Mouse (Mus musculus): ENCODE measurements at regions not wholly inside any gene's neighbourhood (a gene's known extent, or its start where the extent isn't known, plus 50 kb on each side); places are given as distances from the start of the nearest gene placed in this dataset.

DNA sequence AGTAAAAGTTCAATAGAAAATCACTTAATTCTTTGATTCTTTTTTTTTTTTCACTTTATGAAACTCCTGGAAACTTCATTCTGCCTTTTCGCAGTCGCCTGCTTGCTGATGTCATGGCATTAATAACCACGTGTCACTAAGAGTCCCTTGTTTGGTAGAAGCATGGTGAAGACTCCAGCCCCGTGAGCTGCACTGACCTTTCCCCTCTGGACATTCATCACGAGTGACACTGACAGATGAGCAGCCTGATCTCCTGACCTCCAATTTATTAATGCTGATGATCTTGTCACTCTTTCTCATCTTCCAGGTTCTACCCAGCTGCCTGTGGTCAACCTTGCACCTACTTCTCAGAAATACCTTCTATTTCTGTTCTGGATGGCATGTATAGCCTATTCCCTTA lies 867.1 kb upstream of the Slit2 start:
- DNase-seq: no peak

- DNase-seq: no peak
Observed at GRCm38 (mm10) chr5:47095703-47096102, 887.2 kb upstream of the Slit2 start.

- DNase-seq: peak in 1 of 2 experiments; percentile 38
Observed at GRCm38 (mm10) chr5:47052942-47053341, 930.0 kb upstream of the Slit2 start.

DNA sequence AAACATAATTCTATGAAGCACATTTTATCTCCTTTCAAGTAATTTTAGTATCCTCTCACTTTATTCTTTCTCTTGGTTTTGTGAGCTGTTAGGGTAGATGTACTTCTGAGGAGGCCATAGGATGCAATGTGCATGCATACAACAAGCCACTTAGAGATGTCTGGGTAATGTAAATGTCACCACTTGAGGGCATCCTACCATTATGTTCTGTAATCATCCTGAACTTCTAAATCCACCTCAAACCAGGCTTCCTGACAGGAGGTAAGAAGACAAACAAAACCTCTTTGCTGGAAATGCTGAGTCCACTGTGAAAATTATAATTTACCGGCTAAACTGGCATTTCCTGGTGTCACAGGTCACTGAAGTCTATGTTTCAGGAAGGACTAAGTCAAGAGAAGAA lies 946.2 kb upstream of the Slit2 start:
- no peak for DNase-seq

GRCm38 (mm10) chr5:47034021-47034420 lies 948.9 kb upstream of the Slit2 start:
- no peak for DNase-seq

DNA sequence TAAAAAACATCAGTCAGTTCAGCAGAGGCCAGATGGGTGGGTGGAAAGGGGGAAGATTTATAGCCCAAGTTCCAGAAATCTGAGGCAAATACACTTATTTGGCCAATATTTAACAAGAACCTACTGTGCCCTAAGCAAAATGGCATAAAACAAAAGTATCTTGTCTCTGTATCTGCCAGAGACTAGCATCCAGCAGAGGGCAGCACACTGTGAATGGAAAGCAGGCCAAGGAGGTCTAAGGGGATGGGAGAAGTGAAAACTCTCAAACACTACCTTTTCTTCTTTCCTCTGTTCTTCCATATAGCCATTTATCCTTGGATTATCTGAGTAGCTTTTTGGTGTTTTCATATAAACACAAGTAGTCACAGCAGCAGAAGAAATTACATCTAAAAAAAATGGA lies 968.6 kb upstream of the Slit2 start:
- peak in 1 of 2 experiments; percentile 47 for DNase-seq

DNA sequence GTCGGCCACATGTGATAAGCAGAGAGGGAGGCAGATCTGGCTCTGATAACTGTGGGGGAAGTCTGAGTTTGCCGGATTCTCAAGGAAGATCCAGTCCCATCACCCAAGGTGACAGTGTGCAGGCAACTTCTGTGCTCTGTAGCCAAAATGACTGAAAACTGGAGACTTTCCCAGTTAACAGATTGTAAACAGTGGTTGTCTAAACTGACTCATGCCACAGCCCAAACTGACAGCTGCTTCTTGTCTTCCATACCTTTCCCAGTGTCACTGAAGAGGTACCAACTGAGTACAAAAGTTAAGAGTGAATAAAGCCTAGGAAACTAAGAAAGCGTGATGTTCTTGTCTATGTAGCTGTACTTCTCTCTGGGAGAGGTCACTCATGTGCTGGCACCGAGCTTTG lies 990.4 kb upstream of the Slit2 start:
- DNase-seq: peak in 1 of 2 experiments; percentile 20

- no peak for DNase-seq
Observed at GRCm38 (mm10) chr5:46986519-46986918, 996.4 kb upstream of the Slit2 start.

- no peak for DNase-seq
Observed at GRCm38 (mm10) chr5:46980326-46980725, 1002.6 kb upstream of the Slit2 start.

- no peak for DNase-seq
Observed at GRCm38 (mm10) chr5:46968870-46969436, 1014.0 kb upstream of the Slit2 start.

DNA sequence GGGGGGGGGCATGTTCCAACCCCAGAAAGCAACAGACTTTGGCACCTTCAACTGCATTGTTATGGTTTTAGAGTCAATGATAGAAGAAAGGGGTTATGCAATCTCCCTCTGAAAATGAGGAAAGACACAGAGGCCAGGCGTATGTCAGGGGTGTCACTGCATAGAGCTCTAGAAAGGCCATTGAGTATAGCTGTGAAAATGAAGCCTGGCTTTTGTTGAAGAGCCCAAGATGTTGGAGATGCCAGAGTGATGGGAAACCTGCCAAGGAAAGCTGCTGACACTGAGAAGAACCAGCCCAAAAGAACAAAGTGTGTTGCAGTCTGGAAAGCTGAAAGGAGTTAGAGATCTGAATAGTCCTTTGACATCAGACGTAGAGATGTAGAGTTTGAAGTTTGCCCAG lies 1022.2 kb upstream of the Slit2 start:
- DNase-seq: peak; percentile 41 to 70

DNA sequence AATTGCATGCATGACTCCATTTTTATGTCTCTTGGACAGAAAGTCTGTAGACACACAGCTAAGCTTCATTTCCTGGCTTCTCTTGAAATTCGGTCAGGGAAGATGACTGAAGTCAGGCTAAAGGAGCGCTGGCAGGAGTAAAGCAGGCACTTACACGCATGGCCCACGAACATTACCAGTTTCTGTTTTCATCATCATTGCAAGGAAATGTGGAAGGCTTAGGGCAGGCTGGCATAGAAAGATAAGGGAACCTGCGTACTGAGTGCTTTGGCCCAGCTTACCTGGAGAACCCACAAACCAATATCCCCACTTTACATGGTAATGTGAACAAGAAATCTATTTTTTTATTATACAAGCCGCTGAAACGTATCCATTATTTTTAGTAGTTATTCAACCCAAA lies 1056.6 kb upstream of the Slit2 start:
- DNase-seq: no peak

DNA sequence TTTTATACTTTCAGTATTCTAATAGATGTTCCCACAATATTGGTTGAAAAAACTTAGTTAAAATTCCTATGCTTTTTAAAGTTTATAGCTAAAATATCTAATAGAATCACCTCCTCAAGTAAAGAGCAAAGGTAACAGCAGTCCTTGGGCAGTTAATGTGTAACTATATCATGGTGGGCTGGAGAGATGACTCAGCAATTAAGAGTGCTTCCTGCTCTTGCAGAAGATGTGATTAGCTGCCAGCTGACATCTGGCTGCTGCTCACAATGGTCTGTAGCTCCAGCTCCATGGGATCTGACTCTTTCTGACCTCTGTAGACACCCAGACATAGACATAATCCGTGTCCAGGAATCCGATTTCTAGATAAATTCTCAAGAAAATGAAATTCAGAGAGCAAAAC lies 1044.5 kb upstream of the Lcorl start:
- peak in 1 of 2 experiments; percentile 45 for DNase-seq

DNA sequence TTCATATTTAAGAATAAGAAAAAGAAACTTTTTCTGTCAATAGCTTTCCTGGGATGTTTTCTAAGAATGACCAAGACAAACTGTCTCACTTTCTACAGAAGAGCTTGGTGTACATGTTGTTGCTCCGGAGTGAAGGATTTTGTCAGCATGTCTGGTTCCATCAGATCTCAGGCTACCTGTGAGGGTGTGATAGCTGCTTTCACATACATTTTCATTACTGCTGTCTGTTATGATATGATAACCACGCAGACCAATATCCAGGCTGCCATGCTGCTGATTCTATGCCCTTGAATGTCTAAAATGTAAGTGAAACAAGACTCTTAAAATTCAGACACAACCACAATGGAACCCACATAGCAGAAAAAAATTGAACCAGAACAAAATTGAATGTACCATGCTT lies 1036.6 kb upstream of the Lcorl start:
- DNase-seq: no peak

DNA sequence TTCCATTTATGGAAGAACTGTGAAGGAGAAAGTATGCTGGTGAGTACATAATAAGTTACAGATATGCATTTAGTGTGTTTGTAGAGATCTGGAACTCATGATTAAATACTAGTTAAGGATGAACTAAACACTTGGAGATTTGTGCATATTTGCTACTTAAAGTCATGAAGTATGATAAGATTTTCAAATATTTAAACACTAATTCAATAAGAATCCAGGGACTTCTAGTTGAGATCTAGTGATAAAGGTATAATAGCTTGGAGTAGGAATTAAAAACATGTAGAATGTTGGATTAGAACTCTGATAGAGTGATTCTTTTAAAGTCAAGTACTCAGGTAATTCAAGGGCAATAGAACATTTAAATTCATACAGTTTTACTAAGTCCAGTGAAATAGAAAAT lies 1026.5 kb upstream of the Lcorl start:
- DNase-seq: no peak

- no peak for DNase-seq
Observed at GRCm38 (mm10) chr5:46856837-46857236, 999.4 kb upstream of the Lcorl start.

- no peak for DNase-seq
Observed at GRCm38 (mm10) chr5:46845175-46845574, 987.8 kb upstream of the Lcorl start.

DNA sequence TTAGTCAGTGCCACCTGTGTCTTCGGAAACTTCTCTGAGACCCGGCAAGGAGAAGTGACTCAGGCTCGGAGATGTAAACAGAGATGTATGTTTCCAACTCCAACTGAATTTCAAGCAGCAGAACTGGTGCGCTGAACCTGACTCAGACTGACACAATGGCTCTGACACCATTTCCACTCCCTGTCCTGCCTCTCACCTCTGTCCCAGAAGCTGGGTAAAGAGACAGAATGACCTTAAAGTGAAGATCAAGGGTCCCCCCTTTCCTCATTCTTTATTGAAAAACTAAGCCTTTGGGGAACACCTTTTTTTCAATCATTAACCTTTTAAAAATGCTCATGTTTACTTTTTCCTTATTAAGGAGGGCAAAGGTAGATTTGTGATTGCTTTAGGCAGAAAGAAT lies 979.4 kb upstream of the Lcorl start:
- DNase-seq: no peak

DNA sequence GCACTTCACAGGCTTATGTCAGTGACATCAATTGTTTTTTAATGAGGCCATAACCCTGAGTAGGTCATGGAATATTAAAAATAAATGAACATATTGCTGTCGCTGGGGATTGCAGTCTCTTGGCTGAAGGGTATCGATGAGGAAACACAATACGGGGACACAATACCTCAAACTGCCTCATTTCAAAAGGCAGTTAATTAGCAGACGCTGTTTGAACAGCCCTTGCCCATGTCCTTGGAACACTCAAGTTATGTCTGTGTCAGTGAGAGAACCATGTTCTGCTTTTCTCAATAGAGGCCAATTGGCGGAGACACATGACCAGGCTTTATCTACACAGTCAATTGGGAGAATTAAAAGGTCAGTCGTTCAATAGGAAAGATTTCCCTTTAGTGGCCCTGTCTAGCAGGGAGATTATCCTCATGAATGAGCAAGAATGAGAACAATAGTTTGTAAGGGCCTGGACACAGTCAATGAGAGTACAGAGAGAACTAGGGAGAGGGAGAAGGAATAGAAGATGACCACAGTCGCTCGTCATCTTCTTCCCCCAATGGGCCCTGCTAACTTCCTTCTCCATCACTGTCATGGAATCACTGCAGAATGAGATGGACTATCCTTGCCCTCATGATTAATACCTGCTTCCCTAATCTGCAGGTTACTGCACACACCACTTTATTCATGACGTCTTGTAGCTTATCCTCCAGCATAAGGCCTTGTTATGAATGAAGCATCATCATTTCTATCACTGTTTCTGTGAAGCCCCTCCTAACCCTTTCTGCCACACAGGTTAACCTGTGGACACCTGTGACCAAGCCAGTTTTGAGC lies 973.6 kb upstream of the Lcorl start:
- DNase-seq: peak in 1 of 2 experiments; percentile 9

DNA sequence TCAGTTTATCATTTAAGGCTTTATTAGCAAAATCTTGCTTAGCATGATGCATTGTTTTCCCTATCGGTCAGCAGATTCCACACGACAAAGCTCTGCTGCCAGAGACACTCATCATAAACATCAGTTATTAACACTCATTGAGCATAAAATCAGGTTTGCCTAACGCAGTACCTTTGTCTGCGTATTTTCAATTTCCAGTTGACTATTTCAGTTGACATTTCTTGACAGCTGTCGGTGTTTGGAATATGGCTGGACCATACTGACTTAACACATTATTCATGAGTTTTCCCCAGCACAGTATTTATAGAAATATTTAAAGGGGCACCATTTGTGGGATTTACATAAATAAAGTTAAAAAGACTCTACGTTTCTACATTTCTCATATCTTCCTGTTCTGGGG lies 972.7 kb upstream of the Lcorl start:
- no peak for DNase-seq

DNA sequence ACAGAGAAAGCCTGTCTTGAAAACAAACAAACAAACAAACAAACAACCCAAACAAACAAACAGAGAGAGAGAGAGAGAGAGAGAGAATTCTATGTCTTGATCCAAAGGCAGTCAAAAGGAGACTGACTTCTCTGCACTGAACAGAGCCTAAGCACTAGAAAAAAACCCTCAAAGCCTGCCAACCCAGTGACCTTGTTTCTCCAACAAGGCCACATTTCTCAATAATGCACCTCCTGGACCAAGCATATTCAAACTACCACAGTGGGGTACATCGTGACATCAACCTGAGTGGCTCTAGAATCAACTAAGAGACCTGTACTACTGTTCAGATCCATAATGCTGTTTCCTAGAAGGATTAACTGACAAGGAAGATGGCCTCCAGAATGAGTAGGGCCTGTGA lies 969.0 kb upstream of the Lcorl start:
- DNase-seq: no peak

GRCm38 (mm10) chr5:46824934-46825333 lies 967.5 kb upstream of the Lcorl start:
- DNase-seq: no peak

GRCm38 (mm10) chr5:46795102-46795501 lies 937.7 kb upstream of the Lcorl start:
- no peak for DNase-seq

DNA sequence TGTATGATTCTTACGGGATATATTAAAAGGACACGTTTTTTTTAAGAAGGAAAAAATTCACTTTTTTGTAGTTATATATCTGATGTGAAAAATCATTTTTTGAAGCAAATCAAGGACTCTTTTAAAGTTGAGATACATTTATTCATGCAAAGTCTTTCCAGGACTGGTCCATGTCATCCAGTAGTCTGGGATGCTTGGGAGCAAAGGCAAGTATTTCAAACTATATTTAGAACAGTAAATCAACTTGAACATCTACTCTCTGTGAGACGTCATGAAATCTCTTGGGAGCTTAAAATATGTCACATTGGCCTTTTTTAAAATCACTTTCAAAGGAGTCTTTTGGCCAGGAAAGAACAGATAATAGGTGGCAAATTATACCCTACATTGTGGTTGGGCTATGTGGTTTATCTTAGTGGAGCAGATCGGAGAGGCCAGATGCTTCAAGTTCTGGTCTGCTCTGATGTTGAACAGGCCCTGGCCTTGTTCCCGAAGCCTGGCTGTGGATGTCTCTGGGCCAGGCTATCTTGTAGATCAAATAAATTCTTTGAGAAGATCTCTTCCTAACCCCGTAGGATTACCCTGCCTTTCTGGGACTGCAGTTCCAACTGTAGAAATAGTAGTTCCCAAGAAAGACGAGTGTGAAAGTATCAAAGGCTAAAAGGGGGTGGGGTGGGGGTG lies 936.8 kb upstream of the Lcorl start:
- no peak for DNase-seq
